ENCODE assay signal across 8 mouse cellular contexts in genomic region chr17:29438347-29439235, GRCm38 (mm10). TPM values are rescaled to one million over a fixed set of nuclear protein-coding genes. Genes with fewer than 3 reads are reported as not detected.
A peak's percentile ranks its signal among the peaks of the same experiment; 100 is the strongest.
DNase-seq lines count a peak whose midpoint lies in the region; ATAC-seq and TF ChIP-seq lines count a peak whose summit lies in the region.

No protein-coding gene starts in this region.

- peak overlapping the region; percentile 18; the same call in 1 of the 2 replicates for H3K4me2 ChIP-seq in forebrain, embryonic 16.5 days (ENCODE audit: low read length)
- peak overlapping the region; percentile 31 for H3K4me2 ChIP-seq in hindbrain, embryonic 14.5 days (replicated peaks)
- H3K4me2 ChIP-seq in limb, embryonic 15.5 days: peak overlapping the region; percentile 33
- H3K4me2 ChIP-seq in myocyte (ENCODE audit: low read depth): peak overlapping the region; percentile 63

- DNase-seq in cerebellum, adult 11-12 months: peak; percentile 33
- DNase-seq in cerebellum, adult 8-10 months: no peak
- DNase-seq in adrenal gland, postnatal 14 days: peak; percentile 84
- no peak for DNase-seq in hindbrain, embryonic 14.5 days (ENCODE audit: low spot score)
- DNase-seq in thymus, postnatal 14 days: peak; percentile 39

- 0 out of 2 replicates have a peak overlapping the region, but pooled peaks have one; percentile 20 for H3K27ac ChIP-seq in forebrain, embryonic 16.5 days (ENCODE audit: low read length)
- peak overlapping the region; percentile 62; the same call in 1 of the 2 replicates for H3K27ac ChIP-seq in hindbrain, embryonic 14.5 days
- H3K27ac ChIP-seq in limb, embryonic 15.5 days: no peak overlapping the region

- H3ac ChIP-seq in myocyte (ENCODE audit: control insufficient read depth, insufficient read length): no peak overlapping the region

- no peak for TF ChIP-seq POLR2A in myocyte (IDR thresholded peaks at IDR 0.05; ENCODE audit: insufficient read length, low read depth)

- H3K79me2 ChIP-seq in myocyte (ENCODE audit: control insufficient read depth, insufficient read depth): no peaks in the 10 kb centered on the region

- H3K9ac ChIP-seq in forebrain, embryonic 16.5 days (replicated peaks; ENCODE audit: low read depth, low read length): no peak overlapping the region
- no peak overlapping the region for H3K9ac ChIP-seq in hindbrain, embryonic 14.5 days
- 0 out of 2 replicates have a peak overlapping the region, but pooled peaks have one; percentile 8 for H3K9ac ChIP-seq in limb, embryonic 15.5 days

- H3K4me3 ChIP-seq in forebrain, embryonic 16.5 days (replicated peaks; ENCODE audit: low read length): no peak overlapping the region
- H3K4me3 ChIP-seq in hindbrain, embryonic 14.5 days (replicated peaks; ENCODE audit: low read length): no peak overlapping the region
- peak overlapping the region; percentile 14; the same call in 1 of the 2 replicates for H3K4me3 ChIP-seq in limb, embryonic 15.5 days
- no peak overlapping the region for H3K4me3 ChIP-seq in myocyte

- H3K36me3 ChIP-seq in forebrain, embryonic 16.5 days (ENCODE audit: control insufficient read depth, insufficient read depth): no peaks in the 10 kb centered on the region
- no peaks in the 10 kb centered on the region for H3K36me3 ChIP-seq in hindbrain, embryonic 14.5 days (replicated peaks; ENCODE audit: control insufficient read depth, insufficient read depth)
- H3K36me3 ChIP-seq in limb, embryonic 15.5 days: no peaks in the 10 kb centered on the region
- H3K36me3 ChIP-seq in myocyte (ENCODE audit: control insufficient read depth, insufficient read depth): no peaks in the 10 kb centered on the region

- H3K4me1 ChIP-seq in forebrain, embryonic 16.5 days (replicated peaks; ENCODE audit: control insufficient read depth, insufficient read depth, low read length): peaks cover 20% of the 10 kb centered on the region
- H3K4me1 ChIP-seq in hindbrain, embryonic 14.5 days (replicated peaks; ENCODE audit: control insufficient read depth, insufficient read depth, low read length): peaks cover 14% of the 10 kb centered on the region
- peaks cover 29% of the 10 kb centered on the region for H3K4me1 ChIP-seq in limb, embryonic 15.5 days

- no peaks in the 10 kb centered on the region for H3K9me3 ChIP-seq in forebrain, embryonic 16.5 days (ENCODE audit: control insufficient read depth, low read length)
- no peaks in the 10 kb centered on the region for H3K9me3 ChIP-seq in hindbrain, embryonic 14.5 days (ENCODE audit: control insufficient read depth, low read length)
- no peaks in the 10 kb centered on the region for H3K9me3 ChIP-seq in limb, embryonic 15.5 days

- no peak for ATAC-seq in forebrain, embryonic 16.5 days
- no peak for ATAC-seq in hindbrain, embryonic 14.5 days (ENCODE audit: low FRiP score)
- ATAC-seq in limb, embryonic 15.5 days (ENCODE audit: insufficient number of reproducible peaks, low FRiP score, low TSS enrichment, low read depth): no peak

- no peaks in the 10 kb centered on the region for H3K27me3 ChIP-seq in forebrain, embryonic 16.5 days (replicated peaks; ENCODE audit: control insufficient read depth, insufficient read depth, low read length)
- no peaks in the 10 kb centered on the region for H3K27me3 ChIP-seq in hindbrain, embryonic 14.5 days (ENCODE audit: control insufficient read depth, insufficient read depth, low read length)
- H3K27me3 ChIP-seq in limb, embryonic 15.5 days: no peaks in the 10 kb centered on the region
- H3K27me3 ChIP-seq in myocyte (ENCODE audit: control insufficient read depth, insufficient read depth, insufficient read length): no peaks in the 10 kb centered on the region

- WGBS in forebrain, embryonic 16.5 days: 15% methylated on average over 17 of the region's 17 CpGs
- 19% methylated on average over 16 of the region's 17 CpGs for WGBS in hindbrain, embryonic 14.5 days
- 15% methylated on average over 17 of the region's 17 CpGs for WGBS in limb, embryonic 15.5 days

TF ChIP-seq in myocyte, 11 proteins besides CTCF, POLR2A, EP300 and RAD21:
- TF ChIP-seq CEBPB (IDR thresholded peaks at IDR 0.05; ENCODE audit: insufficient read depth, poor library complexity, severe bottlenecking) (no peak), E2F4 (IDR thresholded peaks at IDR 0.05; ENCODE audit: insufficient read depth) (no peak), MAX (IDR thresholded peaks at IDR 0.05; ENCODE audit: low read depth) (no peak), TCF12 (IDR thresholded peaks at IDR 0.05; ENCODE audit: insufficient read depth, poor library complexity, severe bottlenecking) (peak; percentile 45), SRF (IDR thresholded peaks at IDR 0.05; ENCODE audit: control insufficient read depth, insufficient read length, low read depth) (no peak), MYOD1 (IDR thresholded peaks at IDR 0.05; ENCODE audit: control insufficient read depth in 1 of 3, insufficient read length in 2 of 3, low read depth in 2 of 3) (peak in 2 of 3 experiments; percentile 39 to 85), MYOG (IDR thresholded peaks at IDR 0.05; ENCODE audit: control insufficient read depth in 1 of 3, insufficient read depth in 1 of 3, insufficient read length in 2 of 3, low read depth in 2 of 3) (peak; percentile 42 to 95 (median 62)), REST (IDR thresholded peaks at IDR 0.05; ENCODE audit: insufficient read depth, insufficient read length) (no peak), TCF3 (IDR thresholded peaks at IDR 0.05; ENCODE audit: insufficient read length, low read depth) (no peak), USF1 (IDR thresholded peaks at IDR 0.05; ENCODE audit: low read depth) (no peak)

RNA-seq across cellular contexts. Expression of gene Pim1, which starts 52.0 kb away (rescaled TPM):
- total RNA-seq in adrenal gland, postnatal 14 days (2021): 104 and 129 TPM in 2 replicates
- polyA plus RNA-seq in forebrain, embryonic 16.5 days (2015; fragmentation: Nextera tagmentation; extraction: Ambion mirVana): 11.4 and 11.8 TPM in 2 replicates
- 6.4 and 7.8 TPM in 2 replicates for polyA plus RNA-seq in hindbrain, embryonic 14.5 days (2014; fragmentation: Nextera tagmentation; extraction: Ambion mirVana)
- 20.0 and 21.6 TPM in 2 replicates for polyA plus RNA-seq in limb, embryonic 15.5 days (2015; fragmentation: Nextera tagmentation; extraction: Ambion mirVana)
- 16.3 TPM for polyA plus RNA-seq in myocyte (2012; fragmentation: generic; extraction: Trizol)

Comparison
In these comparisons a context has a peak if more than half of its experiments do, and no peak if none do; other contexts are left out.
1. DNase-seq: peak in cerebellum, adult 11-12 months (single experiment), adrenal gland, postnatal 14 days (single experiment) and thymus, postnatal 14 days (single experiment); none in cerebellum, adult 8-10 months (single experiment) and hindbrain, embryonic 14.5 days (single experiment).
2. Peak in every context shown above with its lines, with median percentiles within 50 percentile points of each other: H3K4me2 ChIP-seq.